Mouse (Mus musculus) testis, postnatal 14 days (tissue): ENCODE measurements around the gene Mogat2.

Experiments used
- DNase-seq: peaks from one replicate; pipeline ENCODE4 v3.0.0; 2021; ENCODE audit warnings: low spot score

The Mogat2 gene

DNA sequence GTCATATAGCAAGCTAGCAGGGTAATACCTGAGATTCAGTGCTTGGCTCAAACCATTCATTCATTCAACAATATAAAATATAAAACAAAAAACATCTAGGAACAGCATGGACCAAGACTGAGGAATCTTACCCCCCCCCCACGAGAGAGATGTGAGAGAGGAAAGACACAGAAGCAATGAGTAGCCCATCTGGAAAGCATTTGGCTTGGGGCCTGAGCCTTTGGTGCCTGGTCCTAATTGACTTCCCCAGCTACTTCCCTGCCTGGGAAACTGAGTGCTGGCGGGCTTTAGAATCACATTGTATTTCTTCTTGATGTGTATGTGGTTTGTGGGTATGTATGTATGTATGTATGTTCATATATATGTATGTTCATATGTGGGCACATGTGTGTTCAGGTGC lies 2.8 kb downstream of the Mogat2 start:
- no peak for DNase-seq

DNA sequence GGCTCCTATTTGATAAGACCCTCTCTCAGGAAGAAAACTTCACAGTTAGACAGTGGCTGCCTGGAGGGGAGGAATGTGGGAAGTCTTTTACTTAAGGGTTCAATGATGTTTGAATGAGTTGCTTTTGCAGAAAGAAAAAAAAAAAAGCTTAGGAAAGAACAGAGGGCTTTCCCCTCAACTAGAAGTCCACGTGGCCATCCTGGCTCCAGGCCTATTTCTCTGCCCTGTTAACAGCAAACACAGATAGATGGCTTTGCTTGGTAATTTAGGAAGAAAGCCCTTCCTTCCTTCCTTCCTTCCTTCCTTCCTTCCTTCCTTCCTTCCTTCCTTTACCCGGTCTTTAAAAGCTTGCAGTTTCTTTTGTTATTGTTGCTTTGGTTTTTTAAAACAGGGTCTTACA lies 3.5 kb downstream of the Mogat2 start:
- no peak for DNase-seq

DNA sequence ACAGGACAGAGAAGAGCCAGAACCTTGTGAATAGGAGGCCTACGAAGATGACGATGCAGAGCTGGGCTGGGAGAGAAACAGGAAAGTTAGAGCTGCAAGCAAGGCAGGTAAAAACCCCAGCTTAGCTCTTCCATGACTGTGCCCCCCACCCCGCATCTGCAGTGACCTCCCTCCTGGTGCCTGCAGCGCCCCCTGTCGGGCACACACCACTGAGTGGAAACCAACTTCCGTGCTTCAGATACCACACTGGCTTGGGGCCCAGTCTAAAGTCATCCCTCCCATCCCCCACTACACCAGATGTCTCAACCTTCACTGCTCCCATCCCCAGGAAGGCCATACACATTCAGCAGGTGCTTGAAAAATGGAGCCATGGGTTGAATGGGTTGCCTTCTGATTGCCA lies 5.8 kb downstream of the Mogat2 start:
- no peak for DNase-seq

DNA sequence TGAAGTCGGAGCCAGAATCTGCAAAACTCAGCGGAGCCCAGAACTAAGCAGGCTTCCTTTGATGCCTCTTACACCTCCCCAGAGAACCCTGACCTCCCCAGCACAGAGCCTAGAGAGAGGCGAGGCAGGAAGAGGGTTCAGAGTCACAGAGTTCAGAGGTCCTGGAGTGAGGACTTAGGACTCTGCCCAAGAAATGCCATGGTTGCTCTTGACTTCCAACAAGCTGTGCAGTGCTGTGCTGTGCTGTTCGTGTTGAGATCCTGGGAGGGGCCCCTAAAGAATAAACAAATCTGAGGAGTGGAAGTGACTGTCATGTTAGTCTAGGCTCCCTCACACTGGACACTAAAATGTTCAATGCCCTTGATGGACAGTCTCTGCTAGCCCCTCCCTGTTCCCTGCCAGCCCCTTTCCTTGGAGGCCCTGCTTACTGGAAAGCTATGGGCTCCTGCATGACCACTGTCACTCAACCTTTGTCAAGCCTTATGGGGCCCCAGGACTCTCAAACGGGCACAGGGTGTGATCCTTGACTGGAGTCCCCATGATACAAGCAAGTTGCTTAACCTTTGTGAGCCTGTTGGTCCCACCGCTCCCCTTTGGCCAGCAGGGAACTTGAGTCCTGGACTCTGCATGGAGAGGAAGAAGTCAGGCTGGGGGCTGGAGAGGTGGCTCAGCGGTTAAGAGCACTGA lies 8.2 kb downstream of the Mogat2 start:
- DNase-seq, result no peak

DNA sequence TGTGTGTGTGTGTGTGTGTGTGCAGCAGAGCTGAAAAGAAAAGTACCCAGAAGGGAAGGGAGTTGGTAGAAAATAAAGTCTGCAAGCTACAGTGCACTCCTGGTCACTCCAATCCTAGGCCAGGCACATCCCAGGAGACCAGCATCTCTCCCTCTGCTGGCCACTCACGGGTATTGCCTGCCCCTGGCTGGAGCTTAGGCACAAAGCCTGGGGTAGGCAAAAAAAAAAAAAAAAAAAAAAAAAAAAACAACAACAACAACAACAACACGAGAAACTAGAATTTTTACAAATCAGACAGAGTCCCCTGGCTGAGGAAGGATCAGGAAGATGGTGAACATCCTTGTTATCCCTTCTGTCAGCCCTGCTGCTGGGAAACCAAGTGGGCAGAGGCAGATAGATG lies 9.0 kb downstream of the Mogat2 start:
- no peak for DNase-seq

DNA sequence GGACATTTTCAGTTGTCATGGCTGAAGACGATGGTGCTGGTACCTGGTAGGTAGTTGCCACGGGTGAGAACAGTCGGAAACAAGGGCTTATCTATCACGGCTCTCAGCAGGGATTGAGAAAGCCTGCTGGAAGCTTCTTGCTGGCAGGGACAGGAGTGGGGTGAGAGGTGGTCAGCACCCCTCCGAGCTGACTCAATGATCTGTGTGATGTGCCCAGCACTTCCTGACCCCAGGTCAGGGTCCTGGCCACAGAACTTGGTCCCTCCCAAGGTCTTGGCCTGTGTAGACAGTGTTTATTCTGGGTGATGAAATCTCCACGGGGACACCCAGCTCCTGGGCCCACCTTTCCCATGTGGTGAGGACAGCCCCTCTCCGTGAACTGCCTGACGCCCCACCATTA lies 9.6 kb downstream of the Mogat2 start:
- no peak for DNase-seq

DNA sequence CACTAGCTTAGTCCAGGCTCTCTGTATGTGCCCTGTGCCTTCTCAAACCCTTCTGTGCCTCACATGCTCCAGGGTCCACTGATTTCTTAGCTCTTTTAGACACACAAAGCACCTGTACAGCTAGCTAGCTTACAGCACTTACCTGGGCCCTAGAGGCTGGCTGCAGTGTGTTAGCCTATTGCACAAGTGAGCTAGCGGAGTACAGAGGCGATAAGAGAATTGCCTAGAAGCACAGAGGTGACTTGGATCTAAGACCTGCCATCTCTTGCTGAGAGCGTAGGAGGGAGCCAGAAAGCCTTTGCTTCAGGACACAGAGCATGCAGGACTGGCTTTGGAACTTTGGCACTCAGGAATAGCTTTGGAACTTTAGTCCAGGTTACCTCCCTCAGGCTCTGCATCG lies 11.2 kb downstream of the Mogat2 start:
- DNase-seq, result no peak

DNA sequence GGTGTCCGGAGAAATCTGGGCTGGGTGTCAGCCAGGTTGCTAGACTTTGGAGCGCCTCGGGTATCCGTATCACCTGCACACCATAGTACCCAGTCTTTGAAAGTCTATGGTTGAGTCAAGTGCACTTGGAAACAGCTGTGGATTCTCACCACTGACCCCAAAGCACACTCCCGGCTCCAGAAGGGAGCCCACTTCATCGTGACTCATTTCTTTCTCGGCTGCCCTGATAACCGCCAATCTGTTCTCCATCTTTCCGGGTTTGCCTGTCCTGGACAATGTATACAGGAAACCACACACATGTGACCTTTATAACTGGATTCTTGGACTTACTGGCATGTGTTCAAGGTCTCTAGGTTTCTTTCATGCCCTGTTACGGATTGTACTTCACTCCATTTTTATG lies 11.8 kb downstream of the Mogat2 start:
- DNase-seq, result no peak

DNA sequence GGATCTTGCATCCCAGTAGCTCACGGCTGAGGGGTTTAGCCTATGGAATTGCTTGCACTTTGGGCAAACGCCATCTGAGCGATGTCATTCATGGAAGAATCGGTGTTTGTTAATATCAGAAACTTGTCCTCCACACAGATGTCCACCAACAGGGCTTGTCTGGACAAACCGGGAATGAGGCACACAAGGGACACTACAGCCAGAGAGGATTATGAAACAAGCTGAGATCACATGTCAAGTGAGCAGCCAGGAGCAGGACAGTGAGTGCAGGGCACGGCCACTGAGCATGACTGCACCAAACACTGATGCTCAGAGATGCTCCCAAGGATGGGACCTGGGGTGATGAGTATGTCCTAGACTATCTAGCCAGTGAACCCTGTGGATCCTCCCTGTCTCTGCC lies 13.0 kb downstream of the Mogat2 start:
- DNase-seq, result no peak

DNA sequence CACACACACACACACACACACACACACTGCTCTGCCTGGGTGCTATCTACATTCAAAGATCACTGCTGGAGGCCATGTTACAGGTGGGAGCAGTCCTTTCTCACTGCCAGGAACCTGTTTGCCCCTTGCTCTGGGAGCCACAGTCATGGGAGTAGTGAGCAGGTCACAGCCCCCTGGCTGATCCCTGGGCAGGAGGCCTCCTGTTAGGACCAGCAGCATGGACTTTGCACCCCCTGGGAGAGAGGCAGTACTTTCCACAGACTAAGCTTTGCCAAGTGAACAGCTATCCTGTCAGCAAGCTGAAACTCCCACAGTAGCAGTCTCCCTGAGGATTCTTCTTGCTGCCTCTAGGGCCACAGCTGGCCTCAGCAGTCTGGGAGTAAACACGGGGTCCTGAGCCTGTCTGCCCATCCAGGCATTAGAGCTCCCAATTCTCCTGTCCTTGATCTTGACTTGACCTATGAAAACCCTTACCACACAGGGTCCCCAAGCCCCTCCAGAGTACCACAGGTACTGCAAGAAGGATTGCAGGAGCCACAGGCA lies 13.7 kb downstream of the Mogat2 start:
- no peak for DNase-seq

DNA sequence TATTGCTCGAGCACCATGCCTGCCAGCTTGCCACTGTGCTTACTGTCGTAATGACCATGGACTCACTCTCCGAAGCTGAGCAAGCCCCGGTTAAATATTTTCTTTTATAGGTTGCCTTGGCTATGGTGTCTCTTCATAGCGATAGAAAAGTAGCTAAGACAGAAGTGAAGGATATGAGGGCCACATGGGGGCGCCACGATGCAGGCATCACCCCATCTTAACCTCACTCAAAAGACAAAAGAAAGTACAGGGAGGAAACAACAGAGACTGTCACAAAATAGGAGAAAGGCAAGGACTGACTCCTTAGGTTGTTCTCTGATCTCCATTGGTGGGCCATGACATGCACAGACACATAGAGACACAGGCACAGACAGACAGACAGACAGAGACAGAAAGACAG lies 14.2 kb downstream of the Mogat2 start:
- DNase-seq, result no peak

DNA sequence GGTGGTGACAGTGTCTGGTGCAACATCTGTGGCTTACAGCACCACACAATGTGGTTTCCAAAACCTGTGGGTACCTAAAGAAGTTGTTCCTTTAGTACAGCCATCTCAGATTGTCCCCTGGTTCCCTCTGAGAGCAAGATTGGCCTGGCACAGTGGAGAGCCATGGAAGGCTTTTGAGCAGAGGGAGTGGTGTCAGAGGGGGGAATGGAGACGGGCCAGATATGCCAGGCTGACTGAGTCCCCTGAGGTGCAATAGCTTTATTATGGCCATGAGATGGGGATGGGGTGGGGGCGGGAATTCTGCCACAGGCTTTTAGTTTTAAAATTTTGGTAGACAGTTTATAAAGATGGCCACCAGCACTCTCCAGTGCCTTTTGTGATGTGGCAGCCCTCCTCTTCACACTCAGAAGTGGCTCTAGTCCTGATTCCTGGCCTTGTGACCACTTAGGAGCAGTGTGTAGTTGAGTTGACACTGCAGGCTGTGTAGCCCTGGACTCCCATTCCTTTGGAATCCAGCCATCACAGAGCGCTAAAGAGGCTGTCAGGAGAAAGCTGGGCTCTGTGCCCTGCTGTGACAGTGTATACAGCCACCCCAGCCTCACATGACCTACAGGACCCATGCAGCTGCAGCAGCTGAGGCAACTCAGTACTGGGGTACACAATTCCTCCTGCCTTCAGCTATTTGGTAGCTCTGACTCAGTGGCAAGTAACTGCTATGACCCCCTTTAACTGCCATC lies 20.9 kb downstream of the Mogat2 start:
- DNase-seq, result no peak

DNA sequence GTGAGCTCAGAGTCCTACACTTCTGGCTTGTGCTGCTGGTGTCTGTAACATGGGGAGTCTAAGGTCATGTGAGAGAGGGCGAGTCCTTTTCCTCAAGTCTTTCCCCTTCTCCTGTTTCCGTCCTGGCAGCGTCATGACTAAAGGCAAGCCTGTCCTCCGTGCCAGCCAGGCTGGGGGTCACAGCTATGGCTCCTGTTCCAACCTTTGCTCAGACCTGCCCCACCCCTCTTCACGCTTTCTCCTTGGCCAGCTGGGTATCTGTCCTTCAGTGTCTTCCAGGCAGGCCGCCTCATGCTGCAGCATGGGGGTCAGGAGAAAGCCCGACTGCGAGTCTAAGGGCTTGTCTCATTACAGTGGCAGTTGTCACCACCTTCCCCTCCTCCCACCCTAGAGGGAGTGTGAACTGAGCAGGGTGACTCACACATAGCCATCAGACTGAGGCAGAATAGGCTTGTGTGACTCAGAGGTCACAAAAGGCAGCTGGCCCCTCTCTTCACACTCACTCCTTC lies 23.0 kb downstream of the Mogat2 start:
- DNase-seq, result no peak

DNA sequence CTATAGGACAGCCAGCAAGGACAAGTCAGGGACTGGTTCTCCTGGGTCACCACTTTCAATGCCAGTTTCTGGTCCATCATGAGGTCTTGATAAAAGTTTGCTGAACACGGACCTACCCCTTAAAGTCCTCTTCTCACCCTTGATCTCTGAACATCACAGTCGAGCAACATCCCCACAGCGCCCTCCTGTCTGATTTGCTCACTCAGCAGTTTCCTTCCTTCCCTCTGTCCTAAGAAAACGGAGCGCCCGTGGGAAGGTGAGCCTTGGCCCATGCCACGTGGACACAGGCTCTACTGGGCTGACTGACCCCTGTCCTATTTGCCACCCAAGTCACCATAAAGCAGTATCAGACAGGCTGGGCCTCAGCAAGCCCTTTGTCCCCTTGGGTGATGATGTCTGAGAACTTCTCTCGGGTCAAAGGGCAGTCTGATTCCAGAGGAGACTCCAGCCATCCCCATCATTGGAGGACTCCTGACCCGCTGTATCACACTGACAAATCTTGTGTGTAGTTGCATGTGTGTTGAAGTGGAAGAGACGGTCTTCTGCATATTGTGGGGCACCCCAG lies 23.7 kb downstream of the Mogat2 start:
- no peak for DNase-seq

DNA sequence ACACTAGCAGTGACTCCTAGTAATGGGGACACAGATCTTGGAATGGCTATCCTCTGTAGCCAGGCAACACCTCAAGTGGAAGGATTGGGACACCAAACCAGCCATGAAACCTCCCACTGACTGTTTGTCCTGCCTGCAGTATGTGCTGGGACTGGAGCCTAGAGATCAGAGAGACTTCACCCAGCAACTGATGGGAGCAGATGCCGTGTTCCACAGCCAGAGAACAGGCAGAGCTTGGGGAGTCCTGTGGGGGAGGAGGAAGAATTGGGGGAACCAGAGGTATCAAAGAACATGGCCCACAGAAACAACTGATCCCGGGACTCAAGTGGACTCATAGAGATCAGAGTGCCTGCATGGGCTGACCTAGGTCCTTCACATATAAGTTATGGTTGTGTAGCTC lies 24.7 kb downstream of the Mogat2 start:
- DNase-seq, result no peak

DNA sequence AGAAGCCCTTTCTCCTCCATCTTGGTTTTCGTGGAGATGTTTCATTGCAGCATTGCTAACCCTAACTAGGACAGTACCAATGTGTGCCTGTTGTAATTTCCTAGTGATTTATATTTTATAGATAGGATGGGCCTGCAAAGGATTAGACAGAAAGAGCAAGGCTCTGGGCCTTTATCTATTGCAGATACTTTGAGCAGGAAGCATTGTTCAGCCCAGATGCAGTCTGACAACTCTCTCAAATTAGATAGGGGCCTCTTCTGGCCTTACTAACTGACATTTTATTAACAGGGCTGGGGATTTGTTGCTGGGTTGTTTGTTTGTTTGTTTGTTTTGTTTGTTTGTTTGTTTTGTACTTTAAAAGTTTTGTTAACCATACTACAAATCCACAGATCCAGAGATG lies 25.4 kb downstream of the Mogat2 start:
- DNase-seq, result no peak

DNA sequence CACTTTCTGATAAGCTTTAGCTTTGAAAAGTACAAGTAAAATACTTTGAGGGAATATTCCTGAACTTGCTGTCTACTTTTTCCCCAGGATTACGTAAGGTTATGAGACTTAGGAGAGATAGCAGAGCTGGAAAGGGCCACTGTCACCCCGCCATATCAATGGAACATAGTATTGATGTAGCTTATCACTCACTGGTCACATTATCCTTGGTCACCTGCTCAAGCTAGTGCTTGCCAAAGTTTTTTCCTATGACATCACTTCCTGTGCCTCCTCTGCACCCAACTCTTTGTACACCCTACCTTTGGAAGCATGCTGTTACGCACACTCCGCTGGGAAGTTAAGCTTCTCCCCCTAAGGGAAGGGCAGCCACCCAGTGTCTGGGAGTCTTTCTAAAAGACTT lies 29.7 kb downstream of the Mogat2 start:
- no peak for DNase-seq

DNA sequence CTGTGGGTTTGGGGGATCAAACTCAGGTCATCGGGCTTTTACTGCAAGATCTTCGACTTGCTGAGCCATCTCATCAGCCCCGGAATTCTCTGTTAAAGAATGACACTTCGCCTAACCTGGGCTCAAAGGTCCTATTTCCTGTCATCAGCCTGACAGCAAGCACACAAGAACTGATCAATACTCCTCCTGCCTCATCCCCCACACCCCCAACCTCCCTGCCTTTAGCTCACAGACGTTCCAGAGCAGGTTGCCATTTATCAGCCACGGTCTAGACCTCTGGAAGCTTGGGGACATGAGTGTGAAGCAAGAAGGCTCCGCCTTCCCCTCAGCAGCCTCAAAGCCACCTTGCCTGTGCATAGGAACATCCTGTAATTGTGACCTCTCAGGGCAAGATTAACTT lies 32.1 kb downstream of the Mogat2 start:
- DNase-seq, result no peak

DNA sequence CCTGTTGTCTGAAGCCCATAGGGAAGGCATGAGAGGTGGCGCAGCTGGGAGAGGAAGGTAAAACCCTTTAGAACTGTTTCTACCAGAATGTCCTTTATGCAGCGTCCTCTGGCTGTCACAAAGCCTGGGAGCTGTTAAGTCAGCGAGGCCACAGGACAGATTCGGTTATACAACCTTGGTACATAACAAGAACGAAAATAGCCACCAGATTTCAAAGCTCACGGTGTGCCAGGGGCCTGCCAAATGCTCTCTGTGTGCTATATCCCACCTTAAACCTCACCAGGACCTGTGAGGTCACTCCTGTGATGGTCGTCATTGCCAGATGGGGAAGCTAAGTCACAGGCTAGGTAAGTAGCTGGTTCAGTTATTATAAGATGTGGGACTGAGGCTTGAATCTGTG lies 36.3 kb downstream of the Mogat2 start:
- DNase-seq, result no peak

DNA sequence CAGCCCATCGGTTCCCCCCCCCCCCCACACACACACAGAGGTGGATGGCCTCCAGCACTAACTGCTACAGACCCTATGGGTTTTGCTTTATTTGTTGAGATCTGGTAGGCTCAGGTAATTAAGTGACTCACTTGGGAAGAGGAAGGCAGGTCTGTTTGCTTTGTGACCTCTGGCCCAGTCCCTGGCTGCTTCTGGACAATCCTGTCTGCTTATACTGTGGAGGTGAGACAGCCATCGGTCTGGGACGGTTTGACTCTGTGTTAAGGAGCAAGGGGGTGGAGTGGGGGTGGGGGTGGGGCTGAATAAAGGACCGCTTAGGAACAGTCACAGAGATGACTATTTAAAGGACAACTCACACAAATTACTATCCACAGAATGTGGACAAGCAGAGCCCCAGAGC lies 38.1 kb downstream of the Mogat2 start:
- DNase-seq, result no peak

DNA sequence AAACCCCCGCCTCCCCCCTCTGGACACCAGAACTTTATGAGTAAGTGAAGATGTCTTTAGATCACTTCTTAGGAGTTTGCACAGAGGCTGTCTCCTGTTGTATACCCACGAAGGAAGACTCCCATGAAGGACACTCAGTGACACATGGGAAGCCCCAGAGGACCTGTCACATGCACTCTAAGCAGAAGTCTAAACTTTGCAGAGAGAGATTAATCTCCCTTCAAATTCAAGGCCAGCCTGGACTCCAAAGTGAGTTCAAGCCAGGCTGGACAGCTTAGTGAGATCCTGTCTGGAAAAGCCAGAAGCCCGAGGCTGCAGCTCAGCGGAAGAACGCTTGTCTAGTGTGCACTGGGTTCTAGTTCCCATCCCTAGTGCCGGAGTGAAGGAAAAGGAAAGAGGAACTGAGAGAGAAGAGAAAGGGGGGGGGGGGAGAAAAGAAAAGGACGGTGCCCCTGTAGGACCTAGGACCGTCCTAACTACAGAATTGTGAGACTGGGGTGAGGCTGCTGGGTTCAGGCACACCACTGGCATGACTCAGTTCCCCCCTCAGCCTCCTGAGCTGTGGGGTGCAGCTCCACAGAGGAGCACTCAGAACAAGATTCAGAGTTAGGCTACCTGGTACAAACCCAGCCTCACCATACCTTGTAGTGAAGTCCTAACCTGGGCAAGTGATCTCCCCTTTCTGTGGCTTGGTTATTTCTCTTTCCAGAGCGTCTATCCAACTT lies 38.8 kb downstream of the Mogat2 start:
- no peak for DNase-seq

DNA sequence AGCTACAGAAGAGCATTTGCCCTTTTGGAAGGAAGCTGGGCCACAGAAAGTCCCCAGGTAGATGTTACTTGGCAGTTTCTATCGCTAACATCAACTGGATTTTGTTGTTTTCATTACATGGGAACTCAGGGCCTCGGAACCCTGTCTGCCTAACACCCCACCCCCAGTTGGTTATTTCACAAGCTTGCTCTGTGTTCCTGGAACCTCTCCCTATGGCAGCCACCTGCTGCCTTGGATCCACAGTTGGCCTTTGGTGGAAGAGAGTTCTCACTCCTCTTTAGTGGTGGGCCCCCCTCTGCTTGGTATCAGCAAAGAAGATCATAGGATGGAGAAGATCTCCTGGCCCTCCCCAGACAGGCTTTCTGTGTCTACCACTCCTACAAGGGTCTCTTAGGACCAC lies 39.6 kb downstream of the Mogat2 start:
- no peak for DNase-seq

DNA sequence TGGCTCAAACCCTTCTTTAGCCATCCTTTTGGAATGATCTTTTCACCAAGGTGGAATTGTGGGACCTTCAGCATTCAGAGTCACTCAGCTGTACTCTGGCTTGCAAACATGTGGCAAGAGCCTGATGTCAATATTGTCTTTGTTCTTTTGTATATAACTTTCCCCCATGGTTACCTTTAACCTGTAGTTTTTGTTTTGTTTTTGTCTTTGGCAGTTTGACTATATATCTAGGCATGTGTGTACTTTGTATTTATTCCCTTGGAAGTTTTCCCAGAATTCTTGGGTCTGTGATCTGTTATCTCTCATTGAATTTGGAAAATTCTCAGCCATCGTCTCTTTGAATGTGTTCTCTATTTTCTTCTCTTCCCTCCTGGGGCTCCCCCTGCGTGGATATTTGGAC lies 43.9 kb downstream of the Mogat2 start:
- no peak for DNase-seq
